Mouse (Mus musculus) liver (tissue): ENCODE results near the gene Tpm4.
A peak's percentile ranks its signal among the peaks of the same experiment; 100 is the strongest.
"Not testable (repeated sequence)": the region's sequence is repeated elsewhere in the genome, so short reads cannot be mapped to it uniquely, and the experiment has no call there.

Experiments
- DNase-seq: peaks from one replicate; pipeline ENCODE4 v3.0.0-alpha.2; 2020; ENCODE audit warnings: mixed read lengths

Gene Tpm4

DNA sequence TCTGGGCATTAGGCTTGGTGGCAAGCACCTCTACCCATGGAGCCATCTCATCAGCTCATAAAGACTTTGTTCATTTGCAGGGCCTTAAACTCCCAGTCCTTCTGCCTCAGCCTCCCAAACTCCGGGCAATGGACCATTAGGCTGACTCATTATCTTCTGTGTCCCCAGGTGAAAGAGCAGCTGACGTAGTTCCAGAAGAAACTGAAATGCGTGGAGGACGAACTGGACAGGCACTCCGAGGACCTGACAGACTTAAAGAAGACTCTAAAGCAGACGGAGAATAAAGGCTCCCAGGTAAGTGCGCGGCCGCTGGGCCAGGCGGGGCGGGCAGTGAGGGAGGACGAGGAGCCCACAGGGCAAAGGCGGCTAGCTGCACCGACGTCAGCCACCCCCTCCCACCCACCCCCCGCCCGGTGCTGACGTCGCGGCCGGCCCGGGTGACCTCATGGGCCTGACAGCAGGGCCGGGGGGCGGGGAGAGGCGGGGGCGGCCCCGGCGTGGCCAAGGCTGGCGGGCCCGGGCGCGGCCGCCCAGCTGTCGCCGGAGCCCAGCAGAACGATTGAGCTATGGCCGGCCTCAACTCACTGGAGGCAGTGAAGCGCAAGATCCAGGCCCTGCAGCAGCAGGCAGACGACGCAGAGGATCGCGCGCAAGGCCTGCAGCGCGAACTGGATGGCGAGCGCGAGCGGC is at the start of gene Tpm4:
Gene Tpm4 (plus strand): TSS at position 220 of the 690 bp plus-strand sequence.
- DNase-seq, result peak; percentile 71

DNA sequence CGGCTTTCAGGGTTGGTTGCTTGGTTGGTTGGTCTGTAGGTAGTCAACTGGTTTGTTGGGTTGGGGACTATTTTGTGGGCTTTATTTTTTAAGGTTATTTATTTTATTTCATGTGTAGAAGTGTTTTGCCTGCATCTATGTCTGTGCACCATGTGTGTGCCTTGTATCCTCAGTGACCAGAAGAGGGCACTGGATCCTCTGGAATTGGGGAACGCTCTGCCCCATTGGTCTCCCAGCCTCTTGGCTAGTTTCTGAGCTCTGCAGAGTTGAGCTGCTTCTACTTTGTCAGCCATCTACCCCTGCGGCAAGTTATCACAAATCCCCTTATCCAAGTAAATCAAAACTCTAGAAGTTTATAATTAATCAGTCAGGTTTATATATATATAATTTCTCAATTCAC is 47.2 kb upstream of the Tpm4 start:
- DNase-seq, result not testable (repeated sequence)

GRCm38 (mm10) chr8:72096721-72097120 is 38.1 kb upstream of the Tpm4 start:
- DNase-seq, result not testable (repeated sequence)

GRCm38 (mm10) chr8:72099377-72100103 is 35.2 kb upstream of the Tpm4 start:
- DNase-seq, result peak; percentile 19

GRCm38 (mm10) chr8:72105165-72105564 is 29.6 kb upstream of the Tpm4 start:
- DNase-seq, result no peak

DNA sequence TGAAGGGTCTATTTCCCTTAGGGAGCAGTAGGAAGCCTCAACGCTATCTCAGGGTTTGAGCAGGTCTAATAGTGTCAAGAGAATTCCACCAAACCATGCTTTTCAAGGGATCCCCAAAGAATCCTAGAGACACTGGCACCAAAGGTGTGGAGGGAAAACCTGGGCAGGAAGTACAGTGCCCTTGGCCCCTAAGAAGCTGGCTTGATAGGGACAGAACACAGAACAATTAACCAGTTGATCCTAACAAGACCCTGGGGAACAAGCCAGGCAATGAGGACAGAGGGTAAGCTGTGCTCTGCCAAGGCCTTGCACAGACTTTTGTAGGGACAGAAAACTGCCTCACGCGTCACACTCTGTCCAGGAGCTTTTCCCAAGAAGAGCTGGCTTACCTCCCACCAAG is 28.0 kb upstream of the Tpm4 start, which contains the start of gene Olfr374:
Gene Olfr374 (plus strand): TSS at position 301 of the 400 bp plus-strand sequence.
- DNase-seq, result no peak

- no peak for DNase-seq
Observed at GRCm38 (mm10) chr8:72110876-72111275, 23.9 kb upstream of the Tpm4 start.

DNA sequence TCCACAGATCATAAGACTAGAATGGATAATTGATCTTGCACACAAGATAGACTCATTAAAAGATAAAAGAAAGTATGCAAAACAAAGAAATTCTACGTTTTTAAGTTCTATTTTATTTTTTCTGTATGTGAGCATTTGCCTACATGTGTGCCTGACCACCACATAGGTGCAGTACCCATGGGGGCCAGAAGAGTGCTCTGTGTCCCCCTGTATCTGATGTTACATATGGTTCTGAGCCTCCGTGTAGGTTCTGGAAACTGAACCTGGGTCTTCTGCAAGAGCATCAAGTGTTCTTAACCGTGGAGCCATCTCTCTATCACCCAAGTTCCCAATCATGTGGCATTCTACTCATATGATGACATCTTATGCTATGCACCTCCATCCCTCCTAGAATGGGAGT is 22.3 kb upstream of the Tpm4 start:
- no peak for DNase-seq

DNA sequence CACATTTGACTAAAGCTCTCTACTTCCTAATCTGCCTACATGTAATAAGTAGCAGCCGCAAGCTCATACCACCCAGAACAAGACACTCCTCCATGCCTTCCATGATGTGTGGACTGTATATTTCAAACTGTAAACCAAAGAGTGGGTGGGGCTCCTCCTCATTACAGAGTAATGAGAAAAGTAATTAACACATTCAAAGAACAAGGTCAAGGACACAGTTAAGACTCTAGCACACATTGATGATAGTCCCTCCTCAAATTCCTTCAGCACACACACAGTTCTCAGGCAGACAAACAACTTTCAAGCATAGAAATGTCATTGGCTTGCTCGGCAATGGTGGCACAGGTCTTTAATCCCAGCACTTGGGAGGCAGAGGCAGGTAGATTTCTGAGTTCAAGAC is 19.6 kb upstream of the Tpm4 start:
- no peak for DNase-seq

DNA sequence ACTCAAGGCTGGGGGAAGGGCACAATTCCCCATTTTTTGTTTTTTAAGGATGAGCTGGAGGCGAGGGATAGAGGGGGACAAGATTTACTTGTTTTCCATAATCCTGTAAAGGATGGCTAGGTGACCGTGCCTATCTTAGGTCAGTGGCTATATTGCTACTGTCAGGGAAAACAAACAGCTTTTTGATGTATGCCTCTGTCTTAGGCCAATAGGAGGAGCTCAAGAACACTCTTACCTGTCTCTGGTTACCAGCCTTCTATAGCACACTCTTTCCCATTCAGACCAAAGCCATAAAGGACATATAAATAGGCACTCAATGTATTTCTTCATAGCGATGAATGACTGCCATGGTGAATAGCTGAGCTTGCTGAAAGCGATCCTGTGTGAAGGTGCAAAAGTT is 16.2 kb upstream of the Tpm4 start:
- DNase-seq, result no peak

- DNase-seq, result not testable (repeated sequence)
Observed at GRCm38 (mm10) chr8:72121486-72121885, 13.3 kb upstream of the Tpm4 start.

DNA sequence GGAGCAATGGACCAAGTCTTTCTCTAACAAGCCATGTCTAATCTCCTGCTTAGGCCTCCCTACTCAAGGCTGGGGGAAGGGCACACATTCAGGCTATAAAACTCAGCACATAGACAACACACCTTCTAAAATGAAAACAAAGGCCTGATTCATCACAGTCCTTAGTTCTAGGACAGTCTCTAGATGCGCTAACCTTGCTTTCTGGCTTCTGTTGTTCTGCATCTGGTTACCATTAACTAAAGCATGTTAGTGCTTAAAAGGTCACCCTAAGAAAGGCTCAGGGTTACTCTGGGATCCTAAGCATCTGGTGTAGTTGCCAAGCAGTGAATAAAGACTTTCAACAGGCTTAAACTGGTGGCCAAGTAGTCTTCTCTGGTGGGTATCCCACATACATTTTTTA is 12.8 kb upstream of the Tpm4 start:
- no peak for DNase-seq

DNA sequence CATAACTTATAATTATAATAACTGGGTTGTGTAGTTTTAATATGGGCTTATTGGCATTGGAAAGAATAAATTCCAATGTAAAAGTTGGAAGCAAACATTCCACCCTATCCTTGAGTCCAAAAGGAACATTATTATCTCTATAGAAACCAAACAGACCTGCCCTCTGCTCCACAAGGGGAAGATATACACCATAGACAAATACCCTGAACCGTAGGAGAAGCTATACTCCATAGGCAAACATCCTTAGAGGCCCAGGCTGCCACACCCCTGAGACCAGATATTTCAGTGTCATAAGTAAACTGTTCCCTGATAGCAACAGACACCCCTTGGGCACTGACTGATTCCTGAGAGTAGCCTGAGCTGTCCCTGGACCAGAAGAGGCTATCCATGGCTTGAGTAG is 6.9 kb upstream of the Tpm4 start:
- DNase-seq, result no peak

GRCm38 (mm10) chr8:72131251-72131650 is 3.5 kb upstream of the Tpm4 start:
- peak; percentile 30 for DNase-seq

GRCm38 (mm10) chr8:72131901-72132300 is 2.9 kb upstream of the Tpm4 start:
- DNase-seq, result no peak

GRCm38 (mm10) chr8:72132417-72132816 is 2.4 kb upstream of the Tpm4 start:
- no peak for DNase-seq

DNA sequence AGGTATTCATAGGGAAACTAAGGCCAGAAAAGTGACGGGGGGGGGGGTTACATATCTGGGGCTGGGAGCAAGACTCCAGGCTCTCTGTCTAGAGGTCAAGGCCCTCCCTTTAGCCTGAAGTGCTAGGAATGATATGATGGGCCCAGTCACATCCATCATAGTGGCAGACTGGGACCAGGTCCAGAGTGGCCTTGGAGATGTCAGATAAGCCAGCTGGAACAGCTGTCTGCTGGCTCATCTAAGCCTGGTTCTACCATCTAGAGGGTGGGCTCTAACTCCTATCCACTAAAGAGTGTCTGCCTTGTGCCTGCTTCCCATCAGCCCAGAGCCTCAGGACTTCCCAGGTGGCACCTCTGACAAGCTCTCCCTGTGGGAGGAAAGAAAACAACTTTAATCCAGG is 1.9 kb upstream of the Tpm4 start:
- DNase-seq, result no peak

GRCm38 (mm10) chr8:72133507-72133906 is 1.3 kb upstream of the Tpm4 start:
- peak; percentile 15 for DNase-seq

GRCm38 (mm10) chr8:72135446-72136301 is 899 bp downstream of the Tpm4 start:
- peak; percentile 46 for DNase-seq

GRCm38 (mm10) chr8:72136302-72136978 is 1.7 kb downstream of the Tpm4 start:
- peak; percentile 48 for DNase-seq

- DNase-seq, result no peak
Observed at GRCm38 (mm10) chr8:72137431-72137830, 2.7 kb downstream of the Tpm4 start.

DNA sequence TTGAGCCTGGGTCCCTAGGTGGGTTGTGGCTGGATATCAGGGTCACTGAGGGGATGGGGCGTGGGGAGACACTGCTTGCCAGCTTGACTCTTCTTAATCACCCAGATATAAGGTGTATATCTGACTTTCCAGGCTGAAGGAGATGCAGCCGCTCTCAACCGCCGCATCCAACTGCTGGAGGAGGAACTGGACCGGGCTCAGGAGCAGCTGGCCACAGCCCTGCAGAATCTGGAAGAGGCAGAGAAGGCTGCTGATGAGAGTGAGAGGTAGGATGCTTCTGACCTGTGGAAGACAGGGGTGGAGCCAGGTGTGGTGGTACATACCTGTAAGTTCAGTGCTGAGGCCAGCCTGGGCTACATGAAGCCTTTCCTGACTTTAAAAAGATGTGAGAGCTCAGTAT is 3.7 kb downstream of the Tpm4 start:
- DNase-seq, result no peak
